Mouse (Mus musculus) spleen, adult 12 weeks (tissue): ENCODE measurements around the gene Parpbp.

Source experiments
- DNase-seq: peaks from one replicate; pipeline ENCODE4 v3.0.0; 2022; ENCODE audit warnings: low spot score

Gene Parpbp

DNA sequence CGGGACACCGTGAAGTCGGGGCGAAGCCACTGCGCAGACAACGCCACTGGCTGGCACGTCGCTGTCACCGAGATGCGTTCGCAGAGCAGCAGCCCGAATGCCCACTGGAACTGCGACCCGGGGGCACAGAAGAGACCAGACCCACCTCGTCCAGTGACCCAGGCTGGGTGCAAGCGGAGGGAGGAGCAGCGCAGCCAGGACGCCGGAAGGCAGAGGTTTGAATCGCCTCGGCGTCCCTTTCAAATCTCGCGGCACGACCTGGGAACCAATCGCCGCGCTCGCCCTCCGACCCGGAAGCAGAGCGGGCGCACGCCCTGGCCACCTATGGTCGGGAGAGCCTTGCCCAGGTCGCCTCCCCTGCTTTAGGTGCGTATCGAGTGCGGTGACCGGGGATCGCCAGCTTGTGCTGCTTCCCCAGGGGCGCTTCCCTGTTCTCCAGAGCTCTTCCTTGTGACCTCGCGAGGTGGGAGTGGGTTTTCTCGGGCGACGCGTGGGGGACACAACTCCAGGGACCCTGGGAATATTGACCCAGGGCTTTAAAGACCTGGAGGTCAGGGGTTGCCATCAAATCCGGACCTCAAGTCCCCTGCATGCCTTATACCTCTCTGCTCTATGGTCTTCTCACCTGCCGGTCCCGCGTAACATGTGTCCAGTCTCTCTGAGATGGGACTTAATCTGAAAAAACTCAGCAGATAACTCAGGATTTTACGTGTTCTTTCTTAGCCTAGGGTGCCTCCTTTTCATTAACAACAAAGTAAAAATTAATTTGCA is at the start of gene Parpbp, which contains the start of gene Nup37:
Gene Parpbp, minus strand, starts transcription at position 235 of the 771 bp plus-strand sequence.
Gene Nup37, plus strand, starts transcription at position 286 of the 771 bp plus-strand sequence.
- peak; percentile 87 for DNase-seq

DNA sequence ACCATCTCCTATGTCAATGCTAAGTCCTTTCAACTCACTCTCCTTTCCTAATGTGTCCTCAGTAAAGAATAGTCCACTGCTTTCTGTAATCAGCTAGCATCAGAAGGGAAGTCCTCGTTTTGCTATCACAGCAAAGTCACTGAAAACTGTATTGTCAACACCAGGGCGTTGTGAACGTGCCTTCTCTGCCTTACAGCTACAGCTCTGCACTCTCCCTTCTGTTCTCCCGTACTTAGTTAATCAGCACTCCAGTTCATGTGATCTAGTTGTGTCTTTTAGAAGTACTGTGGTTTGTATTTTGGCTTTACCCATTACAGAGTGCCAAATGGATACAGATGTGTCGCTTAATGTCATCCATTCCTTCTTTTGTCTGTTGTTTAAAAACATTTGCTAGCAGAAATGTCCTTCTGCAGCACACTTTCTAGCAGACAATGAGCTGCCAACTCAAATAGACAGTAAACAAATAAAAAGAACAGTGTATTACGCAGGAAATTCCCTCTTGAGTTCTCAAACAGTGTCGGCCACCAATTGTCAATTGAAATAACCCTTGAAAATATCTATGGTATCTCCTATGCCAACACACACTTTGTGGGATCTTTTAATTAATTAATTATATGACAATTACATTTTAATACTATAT is 20.8 kb upstream of the Parpbp start:
- no peak for DNase-seq

DNA sequence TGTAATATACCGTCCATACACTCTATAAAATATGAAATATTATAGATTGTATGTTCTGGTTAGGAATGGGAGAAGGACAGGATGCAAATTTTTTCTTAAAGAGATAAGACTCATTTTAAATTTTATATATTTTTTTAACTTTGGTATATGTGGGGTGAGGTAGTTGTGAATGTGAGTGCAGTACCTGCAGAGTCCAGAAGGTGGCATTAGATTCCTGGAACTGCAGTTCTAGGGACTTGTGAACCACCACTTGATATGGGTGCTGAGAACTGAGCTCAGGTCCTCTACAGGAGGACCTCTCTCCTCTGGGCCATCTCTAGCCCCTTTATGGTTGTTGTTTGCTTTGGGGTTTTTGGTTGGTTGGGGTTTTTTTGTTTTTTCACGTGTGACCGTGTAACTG is 19.4 kb upstream of the Parpbp start:
- no peak for DNase-seq

DNA sequence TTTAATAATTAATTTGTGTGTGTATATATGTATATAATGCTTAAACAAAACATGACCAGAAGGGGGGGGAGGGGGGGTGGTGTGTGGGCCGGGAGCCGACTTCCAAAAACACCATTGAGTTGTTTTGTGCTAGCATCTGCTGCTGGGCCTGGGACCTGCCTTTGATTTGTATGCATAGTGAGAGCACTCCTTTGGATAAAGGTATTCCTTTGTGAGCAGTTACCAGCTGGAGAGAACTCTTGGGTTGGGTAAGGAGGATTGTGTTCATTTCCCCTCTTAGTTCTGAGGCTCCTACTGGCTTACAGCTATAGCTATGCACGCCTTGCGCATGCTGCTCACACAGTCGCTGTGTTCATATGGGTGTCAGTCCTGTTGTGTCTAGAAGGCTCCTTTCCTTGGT is 15.9 kb upstream of the Parpbp start:
- DNase-seq, result no peak

DNA sequence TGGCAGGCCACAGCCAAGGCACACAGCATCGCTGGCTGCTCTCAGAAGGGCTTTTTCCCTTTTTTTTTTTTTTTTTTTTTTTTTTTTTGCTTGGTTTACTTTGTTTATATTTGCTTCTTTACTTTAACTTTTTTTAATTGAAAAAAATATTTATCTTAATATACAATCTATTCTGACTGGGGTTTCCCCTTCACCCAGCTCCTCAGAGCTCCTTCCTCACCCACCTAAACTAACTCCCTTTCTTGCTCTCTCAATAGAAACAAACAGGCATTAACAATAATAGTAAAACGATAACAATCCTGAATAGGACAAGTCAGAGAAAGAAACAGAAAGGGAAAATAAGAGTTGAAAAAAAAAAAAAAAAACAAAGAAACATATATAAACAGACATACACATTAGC is 15.4 kb upstream of the Parpbp start:
- no peak for DNase-seq

DNA sequence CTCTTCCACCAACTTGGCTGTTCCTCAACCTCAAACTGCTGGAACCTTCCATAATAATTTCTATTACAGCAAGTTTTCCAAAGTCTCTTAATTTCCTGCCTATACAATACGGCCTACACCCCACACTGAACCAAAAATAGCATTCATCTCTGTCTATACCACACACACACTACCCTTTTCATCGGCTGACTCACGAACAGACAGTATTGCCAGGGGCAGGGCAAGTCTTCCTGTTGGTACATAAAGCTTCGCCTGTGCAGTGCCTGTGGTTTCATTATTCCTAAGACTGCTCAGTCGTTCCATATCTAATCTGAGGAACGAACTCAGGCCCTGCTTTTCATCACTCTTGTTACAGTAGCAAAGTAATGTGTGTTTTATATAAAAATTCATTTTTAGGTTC is 4.9 kb upstream of the Parpbp start:
- no peak for DNase-seq

DNA sequence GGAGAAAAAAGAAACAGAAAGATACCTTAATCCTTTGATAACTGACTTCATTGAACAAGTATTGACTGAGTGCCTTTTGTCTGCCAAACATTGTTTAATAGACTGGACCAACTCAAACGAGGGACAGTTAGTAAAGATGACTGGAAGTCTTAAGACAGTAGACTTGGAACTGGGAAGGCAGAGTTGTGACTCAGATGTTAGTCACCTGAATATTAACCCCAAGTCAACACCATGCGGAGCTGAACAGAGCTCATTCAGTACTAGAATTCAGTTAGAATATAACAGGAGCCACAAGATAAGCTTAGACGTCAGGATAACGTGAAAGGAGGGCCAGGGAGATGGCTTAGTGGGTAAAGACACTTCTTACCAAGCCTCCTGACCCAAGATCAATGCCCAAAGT is 3.6 kb upstream of the Parpbp start:
- DNase-seq, result no peak

DNA sequence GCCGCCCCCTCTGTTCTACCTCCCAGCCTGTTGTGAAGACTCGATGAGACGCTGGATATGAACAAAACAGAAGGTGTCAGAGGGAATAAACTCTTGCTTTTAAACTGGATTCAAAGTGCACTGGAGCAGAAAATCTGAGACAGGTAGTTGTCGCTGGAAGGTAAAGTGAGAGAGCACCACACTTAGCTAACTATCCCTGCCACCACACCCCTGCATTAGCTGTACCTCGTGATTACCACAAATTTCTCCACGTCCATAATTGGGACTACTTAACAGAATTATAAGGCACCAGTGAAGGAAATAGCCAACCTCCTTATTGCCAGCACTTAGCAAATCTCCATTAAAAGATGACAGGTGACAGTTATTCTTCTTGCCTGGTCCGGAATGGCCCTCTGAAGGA is 554 bp downstream of the Parpbp start:
- peak; percentile 2 for DNase-seq

DNA sequence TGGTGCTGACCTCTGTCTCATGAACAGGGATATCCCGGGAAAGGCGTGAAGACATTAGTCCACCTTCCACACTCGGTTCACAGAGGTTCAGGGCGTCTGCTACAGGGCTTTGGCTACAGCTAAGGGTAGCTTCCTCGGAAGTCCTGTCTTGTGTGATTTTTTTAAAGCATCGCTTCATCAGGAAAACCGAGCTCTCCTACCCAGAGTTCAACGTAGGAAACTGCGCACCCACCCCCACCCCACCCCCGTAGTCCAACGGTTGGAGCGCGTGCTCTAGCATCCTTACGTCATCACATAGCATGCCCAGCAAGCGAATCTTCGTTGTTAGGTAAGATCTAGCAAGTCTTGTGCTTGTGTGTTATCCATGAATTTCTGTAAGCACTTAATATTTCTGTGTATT is 11.1 kb downstream of the Parpbp start:
- DNase-seq, result no peak

DNA sequence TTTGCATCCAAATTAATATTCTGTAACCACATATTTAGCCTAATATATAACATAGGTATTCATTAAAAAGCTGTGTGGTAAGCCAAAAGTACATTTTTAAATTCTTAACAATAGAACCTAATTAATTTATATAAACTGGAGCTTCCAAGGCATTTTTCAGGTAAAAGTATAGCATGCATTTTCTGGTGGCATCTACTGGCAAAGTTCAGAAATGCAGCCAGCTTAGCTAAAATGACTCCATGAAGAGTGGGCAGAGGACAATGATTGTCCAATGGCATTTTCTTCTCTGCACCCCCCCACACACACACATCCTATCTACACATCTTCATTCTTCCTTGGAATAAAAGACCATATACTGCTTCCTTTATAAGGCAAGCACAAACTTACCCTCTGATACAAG is 27.0 kb downstream of the Parpbp start:
- DNase-seq, result no peak

DNA sequence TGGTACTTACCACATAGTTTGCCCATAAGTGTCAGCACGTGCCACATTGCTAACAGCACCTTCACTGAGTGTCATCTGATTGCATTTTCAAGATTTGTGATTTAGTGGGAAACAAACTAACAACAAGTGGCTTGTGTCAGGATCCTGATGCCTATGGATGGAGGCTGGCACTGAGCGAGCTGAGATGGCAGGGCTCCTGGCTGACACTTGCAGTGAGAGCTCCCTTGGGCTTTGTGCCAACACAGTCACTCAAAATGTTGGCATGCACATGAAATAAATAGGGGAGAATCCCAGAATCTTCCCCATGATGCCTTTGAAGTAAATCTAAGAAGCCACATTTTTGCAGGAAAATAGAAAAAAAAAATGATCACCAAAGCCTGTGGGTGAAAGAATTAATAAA is 33.5 kb downstream of the Parpbp start:
- DNase-seq, result no peak

DNA sequence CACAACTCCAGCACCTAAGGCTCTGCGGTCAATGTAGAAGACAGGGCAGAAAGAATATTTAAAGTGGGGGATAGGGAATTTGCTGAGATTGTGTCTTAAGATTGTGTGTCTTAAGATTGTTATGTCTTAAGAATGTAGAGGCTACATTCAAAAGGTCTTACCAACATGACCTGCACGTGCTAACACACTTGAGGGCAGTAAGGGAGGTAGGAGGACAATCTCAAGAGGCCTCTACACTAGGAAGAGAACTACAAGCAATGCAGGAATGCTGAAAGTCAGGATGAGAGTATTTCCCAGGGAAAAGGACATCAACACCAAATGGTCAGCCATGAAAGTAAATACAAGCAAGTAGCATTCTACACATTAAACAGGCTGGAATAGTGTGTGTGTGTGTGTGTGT is 40.6 kb downstream of the Parpbp start:
- DNase-seq, result no peak

DNA sequence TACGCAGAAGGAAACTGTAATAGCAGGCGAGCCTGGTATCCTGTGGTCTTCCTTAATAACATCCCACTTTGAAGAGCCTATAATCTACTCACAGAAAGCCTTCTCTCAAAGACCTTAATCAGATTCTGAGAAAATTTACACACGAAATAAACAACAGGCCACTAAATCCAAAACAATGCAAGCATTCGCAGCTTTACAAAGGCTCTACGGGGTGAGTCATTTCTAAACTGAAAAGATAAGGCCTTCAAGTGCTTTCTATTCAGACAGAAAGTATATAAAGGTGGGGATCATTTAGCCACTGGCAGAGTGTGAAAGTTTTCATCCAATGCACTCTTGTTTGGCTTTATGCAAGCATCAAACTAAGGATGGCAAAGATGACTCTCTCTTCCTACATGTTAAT is 56.0 kb downstream of the Parpbp start, which contains the start of gene Pmch:
Gene Pmch, plus strand, starts transcription at position 301 of the 400 bp plus-strand sequence.
- no peak for DNase-seq

DNA sequence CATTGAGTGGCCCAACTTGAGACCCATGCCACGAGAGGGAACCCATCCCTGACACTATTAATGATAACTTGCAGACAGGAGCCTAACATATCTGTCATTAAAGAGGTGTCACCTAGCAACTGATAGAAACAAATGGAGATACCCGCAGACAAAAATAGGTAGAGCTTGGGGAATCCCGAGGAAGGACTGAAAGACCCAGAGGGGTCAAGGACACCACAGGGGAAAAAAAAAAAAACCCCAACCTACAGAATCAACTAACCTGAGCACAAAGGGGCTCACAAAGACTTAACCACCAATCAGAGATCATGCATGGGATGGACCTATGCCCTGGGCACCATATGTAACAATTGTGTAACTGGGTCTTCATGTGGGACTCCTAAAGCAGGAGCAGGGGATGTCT is 79.4 kb downstream of the Parpbp start:
- DNase-seq, result no peak

DNA sequence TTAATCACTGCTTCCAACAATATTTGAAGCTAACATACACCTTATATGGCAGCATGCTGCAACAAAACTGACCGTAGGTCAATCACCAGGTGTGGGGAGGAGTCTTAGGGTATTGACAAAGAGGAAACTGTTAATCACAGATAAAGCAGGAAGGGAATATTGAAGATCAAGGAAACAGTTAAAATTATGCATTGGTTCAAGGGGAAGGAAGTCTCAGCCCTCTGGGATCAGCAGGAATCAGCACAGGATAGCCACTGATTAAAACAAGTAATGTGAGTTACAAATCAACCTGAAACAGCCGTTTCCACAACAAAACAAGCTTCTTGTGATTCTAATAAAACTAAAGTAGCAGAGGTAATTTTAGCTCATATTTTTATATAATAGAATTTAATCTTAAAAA is 81.9 kb downstream of the Parpbp start:
- no peak for DNase-seq

DNA sequence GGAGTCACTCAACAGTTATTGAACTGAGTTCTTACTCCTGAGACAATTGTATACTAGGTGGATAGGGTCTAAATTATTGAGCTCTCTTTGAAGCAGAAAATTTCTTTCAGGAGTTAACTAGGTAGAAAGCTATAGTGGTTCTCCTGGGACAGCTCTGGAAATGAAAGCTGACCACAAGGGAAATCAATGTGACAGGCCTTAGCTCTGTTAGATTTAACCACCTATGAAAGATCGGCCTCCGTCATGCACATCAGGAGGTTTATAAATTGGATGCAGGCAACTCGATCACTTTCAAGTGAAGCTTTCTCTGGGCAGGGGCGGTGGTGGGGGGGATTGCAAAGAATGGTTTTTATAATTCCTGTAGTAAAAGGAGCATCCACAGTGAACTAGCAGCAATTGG is 83.3 kb downstream of the Parpbp start:
- DNase-seq, result no peak

DNA sequence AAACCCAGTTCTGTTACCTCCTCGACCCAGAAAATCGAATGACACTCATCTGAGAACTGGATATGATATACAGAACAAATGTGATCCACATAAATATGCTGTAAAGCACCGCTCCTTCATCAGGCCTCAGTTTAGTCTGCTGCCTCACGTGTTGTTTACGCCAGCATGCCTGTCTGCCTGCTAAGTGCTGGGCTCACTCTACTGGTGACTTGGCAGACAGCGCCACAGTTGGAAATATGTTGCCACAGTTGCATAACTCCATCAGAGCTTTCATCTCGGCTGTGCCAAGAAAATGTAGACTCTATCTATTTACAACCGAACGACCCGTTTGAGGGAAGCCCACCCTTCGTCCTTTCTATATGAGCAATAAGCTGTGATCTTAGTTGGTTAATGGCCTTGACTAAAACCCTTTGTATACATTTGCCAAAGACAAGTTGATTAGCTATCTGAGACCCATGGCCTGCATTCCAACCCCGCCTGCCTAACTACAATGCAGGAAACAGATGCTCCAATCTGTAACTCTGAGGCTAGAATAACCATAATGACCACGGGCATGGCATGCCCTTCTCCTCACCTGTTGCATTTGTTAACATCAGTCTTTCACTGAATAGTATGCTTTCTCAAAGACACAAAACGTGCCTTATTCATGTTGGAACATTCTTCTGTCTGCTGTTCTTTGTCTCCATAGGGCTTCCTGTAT is 89.6 kb downstream of the Parpbp start:
- no peak for DNase-seq

DNA sequence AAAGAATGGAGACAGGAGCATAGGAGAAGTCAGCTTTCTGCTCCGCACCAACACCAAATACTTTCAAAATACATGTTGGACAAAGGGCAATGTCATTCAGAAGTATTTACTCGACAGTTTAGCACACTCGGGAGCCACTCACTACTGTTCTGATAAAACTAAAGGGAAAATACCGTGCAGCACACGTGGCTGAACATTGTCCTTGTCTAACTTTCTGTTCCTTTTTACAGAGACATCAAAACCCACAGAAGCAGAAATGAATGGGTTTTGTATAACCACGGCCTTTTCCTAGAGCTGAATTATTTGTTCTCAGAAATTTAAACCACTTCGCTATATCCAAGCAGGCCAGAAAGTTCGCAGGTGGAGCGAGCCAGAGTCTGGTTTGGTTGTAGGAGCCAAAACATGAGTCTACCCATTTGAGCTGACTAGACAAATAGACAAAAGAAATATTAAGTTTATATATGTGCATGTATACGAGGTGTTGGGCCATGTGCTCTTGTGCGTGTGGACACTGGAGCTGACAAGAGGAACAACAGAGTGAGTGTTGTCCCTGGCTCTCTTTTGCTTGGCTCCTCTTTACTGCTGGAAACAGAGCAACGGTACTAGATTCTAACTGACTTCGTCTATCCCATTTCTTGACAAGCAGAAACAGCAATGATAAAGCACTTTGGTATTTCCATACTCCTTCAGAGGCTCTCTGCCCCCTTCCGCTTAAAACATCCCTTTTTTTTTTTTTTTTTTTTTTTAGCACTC is 92.3 kb downstream of the Parpbp start:
- DNase-seq, result no peak

DNA sequence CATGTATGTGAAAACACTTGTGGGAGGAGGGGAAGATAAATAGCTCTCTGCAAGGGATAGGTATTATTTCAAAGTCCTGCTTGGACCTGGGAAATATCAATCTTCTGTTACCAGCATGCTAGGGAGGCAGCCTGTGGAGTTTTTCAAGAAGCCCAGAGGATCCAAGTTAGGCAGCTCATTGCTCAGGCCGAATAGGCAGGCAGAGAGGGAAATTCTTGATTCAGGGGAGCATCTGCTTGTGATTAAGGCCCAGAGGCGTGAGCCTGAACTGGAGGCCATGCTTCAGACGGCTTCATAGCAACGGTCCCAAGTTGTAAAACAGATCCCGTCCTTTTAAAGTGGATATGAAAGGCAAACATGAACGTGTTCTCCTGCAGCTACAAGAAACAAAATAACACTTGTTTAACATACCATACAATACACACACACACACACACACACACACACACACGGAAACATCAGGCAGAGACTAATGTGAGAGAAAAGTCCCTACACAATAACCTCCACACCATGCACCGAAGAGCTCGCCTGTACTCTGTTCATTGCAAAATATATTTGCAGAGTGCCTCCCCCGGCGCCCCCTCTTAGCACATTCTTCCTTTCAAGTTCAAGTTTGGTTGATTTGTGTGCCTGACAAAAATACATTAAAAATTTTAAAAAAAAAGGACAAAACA is 100.5 kb downstream of the Parpbp start:
- no peak for DNase-seq

DNA sequence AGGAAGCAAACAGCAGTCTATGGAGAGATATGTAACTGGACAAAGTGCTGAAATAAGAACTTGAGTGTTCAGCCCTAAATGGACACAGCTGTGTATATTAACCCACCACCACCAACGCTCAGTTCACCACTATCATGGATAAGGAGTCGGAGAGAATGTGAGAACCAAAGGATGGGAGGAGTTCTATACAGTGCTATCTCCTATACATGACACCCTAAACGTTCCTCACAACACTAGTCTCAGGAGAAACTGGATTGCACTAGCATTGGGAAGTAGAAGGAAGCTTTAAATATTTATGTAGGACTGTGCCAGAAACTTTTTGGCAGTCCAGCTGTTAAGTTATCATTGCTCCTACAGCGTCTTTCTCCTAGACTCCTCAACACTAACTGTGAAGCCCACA is 102.4 kb downstream of the Parpbp start:
- DNase-seq, result no peak
